Mouse (Mus musculus): ENCODE results near the gene Ubxn1. TPM values are rescaled to one million over a fixed set of nuclear protein-coding genes. Genes with fewer than 3 reads are reported as not detected.
A peak's percentile ranks its signal among the peaks of the same experiment; 100 is the strongest.
"Not testable (repeated sequence)": the region's sequence is repeated elsewhere in the genome, so short reads cannot be mapped to it uniquely, and the experiment has no call there.

Ubxn1 gene
- total RNA-seq (2021) = 100 to 1,000 TPM; 190 to 208 TPM
- long read RNA-seq, experiment 1, transcript Ubxn1-202 (10 exons, 1,033 nt) = minor isoform, 16 of 338 reads
- long read RNA-seq, experiment 1, transcript Ubxn1-201 (8 exons, 1,127 nt) = minor isoform, 8 of 338 reads
- long read RNA-seq, experiment 1, transcript Ubxn1-204 (9 exons, 1,291 nt) = major isoform, 279 of 338 reads
- long read RNA-seq, experiment 1, partial matches to known transcripts = 30 of 338 reads
- long read RNA-seq, experiment 1, other reads (novel, unspliced or antisense) = 5 of 338 reads
- long read RNA-seq, experiment 2, transcript Ubxn1-202 (10 exons, 1,033 nt) = minor isoform, 14 of 267 reads
- long read RNA-seq, experiment 2, transcript Ubxn1-204 (9 exons, 1,291 nt) = major isoform, 225 of 267 reads
- long read RNA-seq, experiment 2, transcript Ubxn1-201 (8 exons, 1,127 nt) = minor isoform, 5 of 267 reads
- long read RNA-seq, experiment 2, partial matches to known transcripts = 11 of 267 reads
- long read RNA-seq, experiment 2, other reads (novel, unspliced or antisense) = 12 of 267 reads

- peak; percentile 98 for DNase-seq
These were observed at the start of gene Ubxn1 for GRCm38 (mm10) chr19:8871267-8872186. Ubxn1 (plus strand) TSS chr19:8871496.

- DNase-seq = no peak
These were observed 48.6 kb upstream of the Ubxn1 start for GRCm38 (mm10) chr19:8822696-8823095.

- no peak for DNase-seq
These were observed 41.6 kb upstream of the Ubxn1 start, which contains the start of gene AC129217.1 for GRCm38 (mm10) chr19:8829660-8830059. AC129217.1 (plus strand) TSS chr19:8829773.

- DNase-seq = no peak
These were observed 40.6 kb upstream of the Ubxn1 start for GRCm38 (mm10) chr19:8830664-8831063.

GRCm38 (mm10) chr19:8831262-8831661 lies 40.0 kb upstream of the Ubxn1 start:
- no peak for DNase-seq

GRCm38 (mm10) chr19:8832971-8833370 lies 38.3 kb upstream of the Ubxn1 start:
- no peak for DNase-seq

- DNase-seq = not testable (repeated sequence)
These were observed 35.0 kb upstream of the Ubxn1 start for GRCm38 (mm10) chr19:8836327-8836726.

- peak; percentile 76 for DNase-seq
These were observed 34.0 kb upstream of the Ubxn1 start, which contains the start of gene Bscl2 for GRCm38 (mm10) chr19:8837251-8837791. Bscl2 (plus strand) TSS chr19:8837467.

GRCm38 (mm10) chr19:8838041-8838730 lies 33.1 kb upstream of the Ubxn1 start:
- DNase-seq = no peak

GRCm38 (mm10) chr19:8839103-8839907 lies 32.0 kb upstream of the Ubxn1 start, which contains the start of gene Gng3:
Gng3 (minus strand) TSS chr19:8839194.
- no peak for DNase-seq

- DNase-seq = peak; percentile 57
These were observed 31.1 kb upstream of the Ubxn1 start for GRCm38 (mm10) chr19:8839908-8840791.

GRCm38 (mm10) chr19:8841012-8841411 lies 30.3 kb upstream of the Ubxn1 start:
- DNase-seq = no peak

GRCm38 (mm10) chr19:8842961-8843360 lies 28.3 kb upstream of the Ubxn1 start:
- no peak for DNase-seq

GRCm38 (mm10) chr19:8844371-8845129 lies 26.7 kb upstream of the Ubxn1 start:
- peak; percentile 44 for DNase-seq

- DNase-seq = no peak
These were observed 22.9 kb upstream of the Ubxn1 start for GRCm38 (mm10) chr19:8848356-8848755.

- peak; percentile 78 for DNase-seq
These were observed 20.8 kb upstream of the Ubxn1 start, which contains the start of gene Lrrn4cl for GRCm38 (mm10) chr19:8850402-8850901. Lrrn4cl (plus strand) TSS chr19:8850768.

- no peak for DNase-seq
These were observed 19.7 kb upstream of the Ubxn1 start for GRCm38 (mm10) chr19:8851639-8852038.

- peak; percentile 70 for DNase-seq
These were observed 18.9 kb upstream of the Ubxn1 start for GRCm38 (mm10) chr19:8852236-8852928.
